Mouse (Mus musculus): ENCODE measurements around the gene Spag7.

Spag7 gene

DNA sequence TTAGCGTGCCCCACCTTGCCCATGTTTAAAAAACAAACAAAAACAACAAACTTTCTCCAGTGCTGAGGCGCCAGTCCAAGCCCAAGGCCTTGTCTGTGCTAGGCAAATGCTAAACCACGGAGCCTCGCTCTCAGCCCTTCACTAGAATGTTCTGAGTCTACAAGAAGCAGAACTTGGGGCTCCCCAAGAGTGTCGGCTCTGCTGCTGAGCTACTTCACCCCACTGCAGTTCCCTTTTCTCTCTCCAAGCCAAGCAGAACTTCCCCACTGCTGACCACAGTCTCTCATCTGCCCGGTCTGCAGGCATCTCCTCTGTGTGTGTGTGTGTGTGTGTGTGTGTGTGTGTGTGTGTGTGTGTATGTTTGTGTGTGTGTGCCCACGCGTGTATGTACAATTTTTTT lies 10.7 kb upstream of the Spag7 start:
- DNase-seq, result no peak

DNA sequence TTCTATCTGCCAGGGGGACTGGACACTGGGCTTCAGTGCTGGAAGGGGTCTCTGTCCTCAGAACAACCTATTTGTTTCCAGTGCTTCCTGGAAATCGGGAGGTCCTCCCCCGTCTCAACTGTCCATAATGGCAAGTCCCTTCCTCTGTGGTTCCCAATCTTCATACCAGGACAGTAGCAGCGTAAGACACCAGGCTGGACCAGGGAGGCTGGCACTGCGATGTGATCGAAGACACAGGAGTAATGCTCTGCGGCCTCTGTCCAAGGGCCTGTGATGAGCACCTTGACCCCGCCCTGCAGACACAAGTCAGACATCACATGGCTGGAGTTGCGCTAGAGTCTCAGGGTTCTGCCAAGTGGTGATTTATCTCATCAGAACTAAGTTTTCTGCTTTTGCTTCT lies 10.1 kb upstream of the Spag7 start:
- no peak for DNase-seq

DNA sequence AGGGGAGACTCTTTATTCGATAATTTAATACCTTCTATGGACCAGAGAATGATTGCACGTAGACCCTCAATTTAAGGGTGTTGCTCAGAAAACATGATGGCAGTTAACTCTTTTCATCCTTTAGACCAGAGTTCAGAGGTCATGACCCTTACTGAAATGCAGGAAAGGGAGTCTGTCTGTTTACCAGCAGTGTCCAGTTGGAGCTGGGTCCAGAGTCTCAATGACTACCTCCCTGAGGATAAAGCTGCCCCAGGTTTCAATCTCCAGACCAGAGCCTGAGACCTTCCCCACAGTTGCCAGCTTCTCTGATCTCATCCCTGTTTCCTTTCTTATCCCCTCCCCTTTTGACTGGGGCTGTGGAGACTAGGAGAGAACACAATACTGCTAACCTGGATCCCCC lies 9.4 kb upstream of the Spag7 start:
- DNase-seq, result no peak

DNA sequence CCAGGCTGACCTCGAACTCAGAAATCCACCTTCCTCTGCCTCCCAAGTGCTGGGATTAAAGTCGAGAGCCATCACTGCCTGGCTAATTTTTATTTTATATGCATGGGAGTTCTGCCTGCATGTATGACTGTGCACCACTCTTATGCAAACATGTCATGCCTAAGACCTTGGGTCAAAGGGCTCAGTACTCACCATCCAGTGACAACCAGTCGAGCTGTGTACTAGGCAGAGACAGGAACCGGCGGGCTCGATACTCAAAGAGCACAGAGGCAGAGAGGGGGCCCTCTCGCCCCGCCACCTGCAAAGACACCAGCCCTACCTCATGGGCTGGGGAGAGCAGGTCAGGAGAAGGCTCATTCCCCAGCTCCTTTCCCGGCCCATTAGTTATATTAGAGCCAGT lies 8.9 kb upstream of the Spag7 start:
- peak; percentile 3 for DNase-seq

DNA sequence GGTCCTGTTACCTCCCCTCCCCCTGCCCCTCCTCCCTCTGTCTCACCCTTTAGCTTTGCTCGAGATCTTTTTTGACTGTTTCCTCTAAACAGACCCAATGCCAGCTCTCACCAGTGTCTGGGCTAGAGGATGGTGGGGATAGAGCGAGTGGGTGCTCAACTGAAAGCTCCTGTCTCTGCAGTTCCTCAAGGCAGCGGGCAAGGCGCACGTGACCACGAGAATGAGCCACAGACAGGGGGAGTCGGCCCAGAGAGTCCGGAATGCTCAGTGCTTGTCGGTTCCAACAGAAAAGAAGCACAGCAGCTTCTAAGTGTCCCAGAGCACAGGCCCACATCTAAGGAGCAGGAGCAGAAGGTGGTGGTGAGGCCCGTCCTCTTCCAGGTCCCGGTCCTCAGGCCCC lies 5.3 kb upstream of the Spag7 start:
- no peak for DNase-seq

DNA sequence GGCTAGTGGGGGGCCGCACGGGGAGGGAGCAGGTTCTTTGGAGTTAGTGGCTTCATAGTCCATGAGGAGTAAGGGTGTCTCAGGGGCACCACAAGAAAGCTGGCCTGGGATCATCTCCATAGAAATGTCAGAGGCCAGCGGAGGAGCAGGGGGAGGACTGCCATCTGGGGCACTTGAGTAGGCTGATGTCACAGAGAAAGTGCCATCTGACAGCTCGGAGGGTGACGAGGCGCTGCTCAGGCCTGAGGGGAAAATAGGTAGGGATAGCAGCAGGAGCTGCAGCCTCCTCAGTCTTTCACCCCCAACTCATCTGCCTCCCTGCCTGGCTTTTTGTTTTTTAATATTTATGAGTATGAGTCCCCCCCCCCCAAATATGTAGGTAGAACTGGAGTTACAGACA lies 4.8 kb upstream of the Spag7 start:
- DNase-seq, result no peak

DNA sequence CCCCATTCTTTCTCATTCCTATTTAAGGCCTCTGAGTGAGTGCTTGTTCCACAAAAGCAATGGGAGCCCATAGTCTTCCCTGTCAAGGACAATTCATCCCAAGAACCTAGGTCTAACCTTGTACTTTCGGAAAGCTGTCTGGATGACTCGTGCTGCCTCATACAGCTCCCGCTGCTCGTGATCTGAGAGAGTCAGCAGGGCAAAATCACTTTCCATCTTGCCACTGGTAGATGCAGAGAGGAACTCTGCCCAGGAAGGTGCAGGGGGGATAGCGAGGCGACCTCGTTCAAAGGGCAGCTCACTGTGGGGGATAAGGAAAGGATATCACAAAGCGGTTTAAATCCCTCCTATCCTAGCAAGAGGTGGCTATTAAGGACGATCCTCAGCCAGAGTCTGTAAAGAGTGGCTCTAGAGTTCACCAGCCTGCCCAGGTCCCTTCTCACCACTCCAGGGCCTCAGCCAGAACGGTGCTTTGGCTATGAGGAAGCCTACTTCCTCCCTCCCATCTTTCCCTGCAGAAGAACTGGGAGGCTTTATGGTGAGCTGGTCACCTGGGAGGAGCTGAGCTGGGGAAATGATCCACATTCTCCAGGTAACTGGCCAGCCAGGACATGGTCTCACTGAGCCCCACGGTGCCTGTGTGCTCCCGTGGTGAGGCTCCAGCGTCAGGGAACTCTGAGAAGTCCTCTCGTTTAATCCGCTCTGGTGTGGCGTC lies 2.3 kb upstream of the Spag7 start:
- peak; percentile 7 for DNase-seq

DNA sequence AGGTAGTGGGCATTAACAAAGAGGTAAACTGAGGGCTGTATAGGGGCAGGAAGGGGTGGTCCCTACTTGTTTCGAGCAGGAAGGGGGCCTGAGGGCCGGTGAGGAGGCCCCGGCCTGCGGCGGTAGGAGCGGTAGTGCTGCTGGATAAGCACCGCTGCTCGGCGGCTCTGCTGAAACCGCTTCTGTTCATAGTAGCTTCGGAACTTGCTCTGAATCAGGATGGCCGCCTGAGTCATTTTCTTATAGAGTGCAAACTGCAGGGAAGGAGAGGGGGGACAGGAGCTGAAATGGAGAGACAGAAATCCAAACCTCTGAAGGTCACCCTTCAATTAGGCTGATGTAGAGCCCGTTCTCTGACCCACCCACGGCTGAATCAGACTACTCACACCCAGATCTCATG lies 1.3 kb upstream of the Spag7 start:
- peak; percentile 36 for DNase-seq

DNA sequence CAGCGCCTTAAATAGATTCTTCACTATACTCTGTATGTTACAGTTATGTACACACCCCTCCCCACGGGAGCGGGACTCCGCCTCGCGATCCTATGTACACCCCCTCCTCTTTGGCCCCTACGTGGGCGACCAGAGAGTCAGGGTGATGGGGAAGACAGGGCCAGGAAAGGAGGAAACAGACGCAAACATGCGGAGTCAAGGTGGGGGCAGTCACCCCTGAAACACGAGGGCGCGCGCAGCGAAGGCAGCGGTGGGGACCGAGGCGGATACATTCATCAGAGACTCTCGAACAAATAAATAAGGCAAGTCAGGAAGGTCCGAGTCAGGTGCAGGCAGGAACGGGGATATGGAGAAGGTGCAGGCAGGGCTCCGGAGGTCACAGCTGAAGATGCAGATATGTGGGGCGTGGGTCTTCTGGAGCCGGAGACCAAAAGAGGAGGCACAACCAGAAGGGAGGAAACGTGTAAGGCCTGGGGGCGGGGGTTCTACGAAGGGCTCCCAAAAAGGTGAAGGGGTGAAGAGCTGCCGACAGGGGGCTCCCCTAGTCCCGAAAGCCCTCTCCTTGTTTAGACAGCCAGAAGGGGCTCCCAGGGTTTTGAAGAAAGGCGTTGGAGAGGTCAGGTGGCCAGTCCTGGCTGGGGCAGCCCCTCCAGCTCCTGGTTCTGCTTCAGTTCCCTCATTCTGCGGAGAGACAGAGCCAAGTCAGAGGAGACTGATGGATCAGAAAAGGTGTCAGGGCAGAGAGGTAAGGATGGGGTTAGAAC lies 548 bp upstream of the Spag7 start:
- DNase-seq, result peak; percentile 94

DNA sequence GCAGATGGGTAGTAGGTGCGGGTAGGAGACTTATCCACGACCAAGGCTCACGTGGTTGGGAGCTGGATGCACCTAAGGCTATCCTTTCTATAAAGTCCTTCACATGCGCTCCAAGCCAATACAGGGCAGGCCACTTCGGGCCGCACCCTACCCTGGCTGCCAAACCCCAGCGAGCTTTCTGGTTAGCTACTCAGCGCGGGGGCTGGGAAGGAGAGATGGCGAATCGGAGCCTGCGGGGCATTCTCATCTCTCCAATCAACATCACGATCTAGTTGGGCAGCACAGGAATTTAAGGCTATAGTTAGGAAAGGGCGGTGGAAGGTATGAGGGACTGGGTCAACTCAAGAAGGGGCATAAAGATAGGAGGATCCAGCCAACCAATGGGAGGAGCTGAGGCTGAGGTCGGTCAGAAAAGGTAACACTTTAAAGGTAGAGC lies 863 bp downstream of the Spag7 start:
- peak; percentile 68 for DNase-seq

DNA sequence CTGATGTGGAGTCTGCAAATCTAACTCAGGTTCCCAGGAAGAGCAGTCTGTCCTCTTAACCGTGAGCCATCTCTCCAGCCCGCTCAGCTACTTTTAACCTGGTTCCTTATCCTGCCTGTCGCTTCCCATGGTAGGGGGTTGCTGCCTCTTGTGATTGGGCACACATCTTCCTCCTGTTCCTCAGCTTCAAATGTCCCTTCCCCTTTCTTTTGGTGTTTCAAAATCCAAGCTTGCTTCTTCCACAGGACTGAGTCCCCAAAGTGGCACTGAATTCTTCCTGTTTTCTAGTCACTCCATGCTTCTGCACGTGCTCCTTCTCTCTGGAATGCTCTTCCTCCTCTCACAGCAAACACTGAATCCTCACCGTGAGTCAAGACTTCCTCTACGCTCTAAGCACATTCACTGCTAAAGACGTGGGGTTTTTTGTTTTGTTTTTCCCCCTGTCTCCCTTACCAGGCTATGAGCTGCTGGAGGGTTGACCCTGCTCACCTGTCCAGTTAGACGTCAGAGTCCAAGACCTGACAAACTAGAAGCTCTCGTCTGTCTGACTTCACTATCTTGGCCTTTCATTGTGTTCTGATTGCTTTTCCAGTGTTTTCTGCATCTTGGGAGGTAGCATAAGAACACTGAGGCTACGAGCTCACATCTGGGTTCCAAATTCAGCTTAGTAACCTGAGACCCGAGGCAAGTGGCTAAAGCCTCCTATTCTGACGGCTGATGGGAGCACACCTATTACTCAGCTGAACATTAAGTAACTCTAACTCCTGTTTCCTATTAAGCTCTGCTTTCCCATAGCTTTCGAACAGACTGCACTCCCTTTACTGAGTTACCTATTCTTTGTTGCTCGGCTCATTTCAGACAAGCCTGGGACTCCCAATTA lies 1.7 kb downstream of the Spag7 start:
- DNase-seq, result no peak

DNA sequence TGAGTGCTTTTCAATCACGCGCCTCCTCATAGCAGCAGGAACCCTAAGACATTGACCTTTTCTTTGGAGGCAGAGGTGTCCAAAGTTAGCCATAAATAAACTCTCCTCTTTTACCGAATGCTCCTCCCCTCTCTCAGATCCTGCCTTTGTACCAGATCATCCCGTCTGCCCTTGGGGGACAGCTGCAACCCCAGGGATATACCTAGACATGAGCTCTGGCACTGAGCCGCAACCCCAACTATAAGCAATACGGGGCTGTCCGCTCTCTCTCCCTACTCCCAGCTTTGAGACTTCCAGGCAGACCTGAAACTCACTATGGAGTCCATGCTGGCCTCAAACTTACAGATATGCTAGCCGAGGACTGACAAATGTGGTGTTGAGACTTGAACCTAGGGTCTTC lies 2.5 kb downstream of the Spag7 start:
- no peak for DNase-seq

DNA sequence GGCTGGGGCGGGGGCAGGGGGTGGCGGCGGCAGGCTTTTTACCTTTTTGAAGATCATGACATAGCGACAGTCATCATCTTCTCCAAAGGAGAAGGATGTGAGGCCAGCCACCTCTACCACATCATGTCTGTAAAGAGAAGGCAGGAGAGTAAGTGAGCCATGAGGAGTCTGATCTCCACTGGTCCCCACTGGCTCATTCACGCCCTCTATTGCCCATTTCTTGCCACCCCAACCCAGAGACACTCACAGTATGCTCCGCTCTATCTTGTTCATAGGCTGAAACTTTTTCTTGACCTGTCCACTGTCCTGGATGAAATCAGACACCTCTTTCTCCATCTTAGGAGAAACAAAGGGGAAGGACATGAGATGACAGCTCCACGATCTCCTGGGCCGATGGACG lies 4.5 kb downstream of the Spag7 start:
- no peak for DNase-seq

DNA sequence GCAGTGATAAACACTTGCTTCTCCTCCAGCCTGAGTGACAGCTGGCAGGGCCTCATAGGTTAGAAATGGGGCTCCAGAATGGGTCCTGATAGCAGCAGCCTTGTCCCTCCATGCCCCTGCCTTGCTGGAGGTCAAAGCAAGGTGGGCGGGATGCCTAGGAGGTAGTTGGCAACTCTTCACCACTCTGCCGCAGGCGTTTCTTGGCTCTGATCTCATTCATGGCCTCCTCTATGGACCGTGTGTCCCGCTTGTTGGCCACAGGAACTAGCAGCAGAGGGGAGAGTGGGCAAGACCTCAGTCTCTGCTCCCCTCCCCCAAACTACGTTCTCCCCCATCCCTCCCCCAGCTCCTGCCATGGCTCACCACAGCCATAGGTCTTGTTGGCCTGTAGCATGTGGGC lies 5.3 kb downstream of the Spag7 start:
- no peak for DNase-seq

DNA sequence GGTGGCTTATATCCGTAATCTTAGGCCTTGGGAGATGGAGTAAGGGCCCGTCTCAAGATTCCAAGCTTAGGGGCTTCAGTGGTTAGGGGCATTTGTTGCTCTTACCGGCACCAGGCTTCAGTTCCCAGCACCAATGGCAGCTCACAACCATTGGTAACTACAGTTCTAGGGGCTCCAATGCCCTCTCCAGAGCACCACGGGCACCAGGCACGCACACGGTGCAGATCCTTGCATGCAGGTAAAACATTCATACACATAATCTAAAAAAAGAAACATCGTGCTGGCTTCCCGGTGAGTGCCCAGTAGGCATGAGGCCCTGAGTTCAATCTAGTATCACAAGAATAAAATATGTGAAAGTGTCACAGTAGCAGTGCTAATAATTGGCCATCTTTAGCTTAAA lies 6.1 kb downstream of the Spag7 start:
- no peak for DNase-seq

DNA sequence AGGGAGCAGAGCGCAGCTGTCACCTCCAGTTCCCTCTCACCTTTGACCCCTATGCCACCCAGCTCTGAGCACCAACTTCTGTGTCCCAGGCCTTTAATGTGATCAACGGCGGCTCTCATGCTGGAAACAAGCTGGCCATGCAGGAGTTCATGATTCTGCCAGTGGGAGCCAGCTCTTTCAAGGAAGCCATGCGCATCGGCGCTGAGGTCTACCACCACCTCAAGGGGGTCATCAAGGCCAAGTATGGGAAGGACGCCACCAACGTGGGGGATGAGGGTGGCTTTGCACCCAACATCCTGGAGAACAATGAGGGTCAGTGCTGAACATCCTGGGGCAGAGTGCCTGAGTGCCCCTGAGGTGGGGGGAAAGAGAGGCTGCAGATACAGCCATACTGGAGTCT lies 8.6 kb downstream of the Spag7 start:
- no peak for DNase-seq

DNA sequence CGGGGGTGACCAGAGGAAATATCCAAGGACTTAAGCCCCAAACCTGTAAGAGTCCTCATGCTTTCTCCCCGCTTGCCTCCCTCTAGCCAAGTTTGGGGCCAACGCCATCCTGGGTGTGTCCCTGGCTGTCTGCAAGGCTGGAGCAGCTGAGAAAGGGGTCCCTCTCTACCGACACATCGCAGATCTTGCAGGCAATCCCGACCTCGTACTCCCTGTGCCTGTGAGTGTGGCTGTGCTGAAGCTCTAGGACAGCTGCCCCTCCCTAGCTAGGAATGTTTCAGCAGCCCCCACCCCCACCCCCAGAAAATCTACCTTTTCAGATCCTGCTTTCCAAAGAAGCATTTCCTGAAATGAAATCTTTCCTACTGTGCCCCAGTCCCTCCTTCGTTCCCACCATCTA lies 10.3 kb downstream of the Spag7 start:
- no peak for DNase-seq

DNA sequence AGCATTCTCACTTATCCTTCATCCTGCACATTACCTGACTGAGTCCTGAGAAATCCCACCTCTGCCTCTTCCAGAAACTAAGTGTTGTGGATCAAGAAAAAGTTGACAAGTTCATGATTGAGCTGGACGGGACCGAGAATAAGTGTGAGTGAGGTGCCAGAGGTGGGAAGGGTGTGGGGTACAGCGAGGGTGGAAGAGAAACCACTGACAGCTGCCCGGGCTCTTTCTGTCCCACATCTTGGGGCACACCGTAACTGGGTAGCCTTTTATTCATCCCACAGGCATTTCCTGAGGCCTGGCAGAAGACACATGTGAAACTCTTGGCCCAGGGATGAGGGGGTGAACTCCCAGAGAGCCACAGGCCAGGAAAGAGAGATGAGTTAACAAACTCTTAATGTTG lies 10.7 kb downstream of the Spag7 start:
- no peak for DNase-seq

DNA sequence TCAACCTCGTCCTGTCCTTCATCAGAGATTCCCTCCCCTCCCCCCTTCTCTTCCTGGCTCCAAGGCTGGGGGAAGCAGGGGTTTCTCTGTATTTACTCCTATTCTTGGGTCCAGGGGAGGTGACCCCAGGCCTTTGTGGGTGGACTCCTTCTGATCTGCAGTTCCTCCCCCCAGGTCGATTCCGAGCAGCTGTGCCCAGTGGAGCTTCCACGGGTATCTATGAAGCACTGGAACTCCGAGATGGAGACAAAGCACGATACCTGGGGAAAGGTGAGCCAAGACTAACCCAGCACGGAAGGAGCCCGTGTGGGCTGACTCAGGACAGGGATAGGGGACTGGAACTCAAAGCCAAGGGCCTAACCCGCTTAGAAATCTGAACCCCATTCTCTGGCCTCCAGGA lies 11.2 kb downstream of the Spag7 start:
- no peak for DNase-seq

DNA sequence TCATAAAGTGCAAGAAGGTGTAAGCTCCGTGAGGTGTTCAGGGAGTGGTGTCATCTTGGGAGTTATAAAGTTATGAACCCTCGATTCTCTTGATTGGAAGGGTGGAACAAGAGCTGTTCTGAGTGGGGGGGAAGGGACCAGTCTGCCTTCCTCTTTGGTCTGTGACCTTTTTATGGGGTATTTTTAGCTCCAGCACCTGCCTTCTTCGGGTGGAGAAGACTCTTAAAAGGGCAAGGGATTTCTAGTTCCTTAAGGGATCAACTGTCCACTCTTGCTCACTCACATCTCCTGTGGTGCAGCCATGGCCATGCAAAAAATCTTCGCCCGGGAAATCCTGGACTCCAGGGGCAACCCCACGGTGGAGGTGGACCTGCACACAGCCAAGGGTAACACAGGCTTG lies 11.6 kb downstream of the Spag7 start:
- peak; percentile 40 for DNase-seq

DNA sequence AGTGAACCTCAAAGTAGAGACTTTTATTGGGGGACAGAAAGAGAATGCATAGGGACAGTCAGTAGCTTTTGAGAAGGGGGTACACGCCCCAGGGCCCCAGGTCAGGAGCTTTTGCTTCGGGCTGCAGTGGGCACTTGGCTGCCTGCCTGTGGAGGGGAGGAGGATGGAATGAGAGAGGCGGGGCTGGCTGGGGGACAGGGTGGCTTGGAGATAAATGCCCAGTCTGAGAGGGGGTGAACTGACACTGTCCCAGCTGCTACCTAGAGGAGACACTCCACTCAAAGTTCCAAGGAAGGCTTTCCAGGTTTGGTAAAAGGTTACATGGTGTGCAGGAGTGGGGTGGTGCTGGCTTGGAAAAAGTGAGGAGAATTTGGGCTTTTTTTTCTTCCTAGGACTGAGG lies 12.3 kb downstream of the Spag7 start, which contains the start of gene Eno3:
Gene Eno3 (plus strand): TSS at position 239 of the 400 bp plus-strand sequence.
- peak; percentile 46 for DNase-seq

DNA sequence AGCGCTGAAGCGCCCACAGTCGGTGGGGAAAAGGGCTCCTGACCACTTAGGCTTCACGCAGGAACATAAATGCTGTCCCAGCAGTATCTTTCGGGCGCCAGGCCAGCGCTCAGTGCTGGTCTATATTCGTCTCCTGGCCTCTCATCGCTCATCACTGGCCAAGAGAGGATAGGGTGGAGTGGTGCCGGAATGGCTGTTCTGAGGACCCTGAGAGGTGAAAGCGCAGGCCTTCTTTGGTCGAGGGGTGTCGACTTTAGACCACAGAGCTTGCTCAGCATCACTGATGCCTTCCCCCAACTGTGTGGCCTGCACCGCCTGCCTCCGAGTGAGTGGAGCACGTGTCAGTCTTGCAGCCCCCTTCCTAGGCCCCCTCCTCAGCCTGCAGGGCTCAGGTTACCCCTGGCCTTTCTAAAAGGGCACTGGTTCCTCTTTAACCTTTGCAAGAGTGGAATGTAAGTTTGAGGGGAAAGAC lies 12.7 kb downstream of the Spag7 start:
- peak; percentile 46 for DNase-seq
